Mouse (Mus musculus) testis, adult 2 months (tissue): ENCODE measurements at regions not wholly inside any gene's neighbourhood (a gene's known extent, or its start where the extent isn't known, plus 50 kb on each side); places are given as distances from the start of the nearest gene placed in this dataset.

ENCODE experiments used
- H3K27ac ChIP-seq: fragments of 200-500 bp; 2 replicates; pipeline ENCODE4 v1.5.1; 2012; ENCODE audit warnings: low read depth, low read length; ENCODE audit not compliant: control insufficient read depth, insufficient read depth
- H3K27me3 ChIP-seq: fragments of 200-500 bp; 2 replicates; pipeline ENCODE4 v1.6.1; 2012; ENCODE audit warnings: mild to moderate bottlenecking, low read length, moderate library complexity; ENCODE audit not compliant: control insufficient read depth, insufficient read depth
- H3K36me3 ChIP-seq: fragments of 200-500 bp; 2 replicates; pipeline ENCODE4 v1.6.1; 2012; ENCODE audit warnings: mild to moderate bottlenecking, low read length; ENCODE audit not compliant: control insufficient read depth, insufficient read depth
- H3K4me1 ChIP-seq: fragments of 200-500 bp; 2 replicates; pipeline ENCODE4 v1.6.1; 2012; ENCODE audit warnings: low read length; ENCODE audit not compliant: control insufficient read depth, insufficient read depth
- H3K4me3 ChIP-seq: fragments of 200-500 bp; 2 replicates; pipeline ENCODE4 v1.5.1; 2012; ENCODE audit warnings: low read depth, mild to moderate bottlenecking, low read length, moderate library complexity, mixed read lengths; ENCODE audit not compliant: control insufficient read depth
- CTCF ChIP-seq: fragments of 200-500 bp; IDR thresholded peaks from 2 replicates; pipeline ENCODE4 v1.5.1; 2012; ENCODE audit warnings: low read depth, mild to moderate bottlenecking, inconsistent platforms, low read length, moderate library complexity; ENCODE audit not compliant: control insufficient read depth, insufficient read depth, insufficient replicate concordance
- POLR2A ChIP-seq: fragments of 200-500 bp; IDR thresholded peaks from 2 replicates; pipeline ENCODE4 v1.6.1; 2012; ENCODE audit warnings: low read depth, mild to moderate bottlenecking, inconsistent platforms, low read length, moderate library complexity; ENCODE audit not compliant: control insufficient read depth

- no peak for TF ChIP-seq POLR2A
- no peak for TF ChIP-seq CTCF
- no peak overlapping the region for H3K27ac ChIP-seq
- no peaks in the 10 kb centered on the region for H3K36me3 ChIP-seq
- no peaks in the 10 kb centered on the region for H3K4me1 ChIP-seq
- H3K27me3 ChIP-seq, result no peaks in the 10 kb centered on the region
- no peak overlapping the region for H3K4me3 ChIP-seq
Measured at GRCm38 (mm10) chr17:9557544-9557943, 112.0 kb downstream of the Pabpc6 start.

GRCm38 (mm10) chr17:9566846-9567245, 102.7 kb downstream of the Pabpc6 start:
- no peaks in the 10 kb centered on the region for H3K36me3 ChIP-seq
- no peak overlapping the region for H3K4me3 ChIP-seq
- TF ChIP-seq CTCF, result no peak
- H3K4me1 ChIP-seq, result no peaks in the 10 kb centered on the region
- no peak overlapping the region for H3K27ac ChIP-seq
- no peaks in the 10 kb centered on the region for H3K27me3 ChIP-seq

GRCm38 (mm10) chr17:9579401-9580371, 89.8 kb downstream of the Pabpc6 start:
- no peak overlapping the region for H3K27ac ChIP-seq
- no peaks in the 10 kb centered on the region for H3K27me3 ChIP-seq
- no peaks in the 10 kb centered on the region for H3K36me3 ChIP-seq
- H3K4me3 ChIP-seq, result no peak overlapping the region
- H3K4me1 ChIP-seq, result no peaks in the 10 kb centered on the region
- TF ChIP-seq CTCF, result no peak
- TF ChIP-seq POLR2A, result no peak

GRCm38 (mm10) chr17:9598131-9598530, 71.4 kb downstream of the Pabpc6 start:
- Histone ChIP-seq H3K27ac (no peak overlapping the region), H3K36me3 (no peaks in the 10 kb centered on the region), H3K4me1 (no peaks in the 10 kb centered on the region), H3K27me3 (no peaks in the 10 kb centered on the region), H3K4me3 (no peak overlapping the region)
- TF ChIP-seq CTCF, result no peak
- TF ChIP-seq POLR2A, result no peak

GRCm38 (mm10) chr17:9600459-9600858, 69.1 kb downstream of the Pabpc6 start:
- Histone ChIP-seq H3K4me3 (no peak overlapping the region), H3K27me3 (no peaks in the 10 kb centered on the region), H3K27ac (no peak overlapping the region), H3K4me1 (no peaks in the 10 kb centered on the region), H3K36me3 (no peaks in the 10 kb centered on the region)
- peak; percentile 9; the same call in 1 of the 2 replicates for TF ChIP-seq CTCF
- no peak for TF ChIP-seq POLR2A
